Mouse (Mus musculus) liver, adult (tissue): ENCODE measurements around the gene Grid2.

Experiments
- GATA4 ChIP-seq: IDR thresholded peaks from 2 replicates; pipeline ENCODE4 v1.6.1; 2014; ENCODE audit warnings: mild to moderate bottlenecking, low read length; ENCODE audit not compliant: insufficient replicate concordance

Grid2 gene

DNA sequence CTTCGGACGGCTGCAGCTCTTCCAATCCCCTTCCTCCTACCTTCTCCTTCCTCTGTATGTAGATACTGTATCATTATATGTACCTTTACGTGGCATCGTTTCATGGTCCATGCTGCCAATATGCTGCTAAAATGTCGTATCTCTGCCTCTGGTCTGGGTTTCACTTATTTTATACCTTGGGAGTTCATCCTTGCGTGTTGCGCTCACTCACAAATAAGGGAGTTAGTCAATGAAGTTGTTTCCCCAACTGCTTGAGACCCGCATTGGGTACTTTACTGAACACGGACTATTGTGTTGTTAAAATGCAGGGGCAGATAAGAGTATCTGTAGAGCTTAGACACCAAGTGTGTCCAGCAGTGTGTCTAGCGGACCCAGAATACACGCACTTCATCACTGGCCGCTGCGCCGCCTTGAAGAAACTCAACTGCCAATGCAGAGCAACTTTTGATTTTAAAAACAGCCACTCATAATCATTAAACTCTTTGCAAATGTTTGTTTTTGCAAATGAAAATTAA, 1474.9 kb downstream of the Grid2 start:
- no peak for TF ChIP-seq GATA4

DNA sequence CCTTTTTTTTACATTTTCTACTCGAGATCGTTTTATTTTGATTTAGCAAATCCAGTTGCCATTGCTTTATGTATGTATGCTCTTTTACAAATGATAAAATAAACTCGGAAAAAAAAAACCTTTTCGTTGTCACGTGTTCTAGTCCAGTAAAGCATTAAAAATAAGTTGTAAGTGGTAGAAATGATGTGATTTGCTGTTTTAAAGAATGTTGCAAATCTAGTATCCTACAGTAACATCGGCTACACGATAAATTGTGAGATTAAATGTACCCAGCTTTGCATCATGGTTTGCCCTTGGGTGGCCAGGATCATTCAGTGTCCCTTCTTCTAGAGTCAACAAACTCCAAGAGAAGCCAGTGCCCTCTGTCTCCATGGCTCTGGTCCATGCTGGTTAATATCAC, 1475.5 kb downstream of the Grid2 start:
- TF ChIP-seq GATA4 = no peak

DNA sequence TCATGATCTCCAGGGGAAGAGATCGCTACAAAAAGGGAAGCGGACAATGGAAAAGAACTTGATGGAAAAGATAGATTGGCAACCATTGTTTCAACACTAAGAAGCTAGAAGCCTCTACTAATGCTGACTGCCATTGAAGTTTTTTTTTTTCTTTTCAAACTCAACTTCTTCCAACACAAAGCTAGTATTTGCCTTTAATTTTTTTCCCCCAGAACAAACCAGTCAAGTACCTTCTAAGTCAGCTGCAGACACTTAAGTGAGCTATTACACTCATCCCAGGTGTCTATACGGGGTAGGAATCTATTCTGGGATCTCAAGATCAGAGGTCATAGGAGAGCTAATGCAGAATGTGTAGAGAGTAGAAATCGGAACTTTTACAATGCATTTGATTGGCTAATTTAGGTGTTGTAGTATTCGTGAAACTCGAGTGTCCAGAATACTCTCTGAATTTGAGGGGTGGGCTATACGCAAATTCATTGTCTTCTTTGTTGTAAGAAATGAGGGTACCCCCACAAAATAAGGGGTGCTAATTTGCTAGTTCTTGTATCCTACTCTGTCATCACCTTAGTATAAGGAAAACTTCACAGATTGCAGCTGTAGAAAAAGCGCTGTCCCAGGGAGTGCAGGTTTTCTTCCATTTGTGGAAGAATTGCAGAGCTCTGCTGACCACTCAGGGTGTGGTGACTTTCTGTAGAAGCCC, 1476.1 kb downstream of the Grid2 start:
- no peak for TF ChIP-seq GATA4

DNA sequence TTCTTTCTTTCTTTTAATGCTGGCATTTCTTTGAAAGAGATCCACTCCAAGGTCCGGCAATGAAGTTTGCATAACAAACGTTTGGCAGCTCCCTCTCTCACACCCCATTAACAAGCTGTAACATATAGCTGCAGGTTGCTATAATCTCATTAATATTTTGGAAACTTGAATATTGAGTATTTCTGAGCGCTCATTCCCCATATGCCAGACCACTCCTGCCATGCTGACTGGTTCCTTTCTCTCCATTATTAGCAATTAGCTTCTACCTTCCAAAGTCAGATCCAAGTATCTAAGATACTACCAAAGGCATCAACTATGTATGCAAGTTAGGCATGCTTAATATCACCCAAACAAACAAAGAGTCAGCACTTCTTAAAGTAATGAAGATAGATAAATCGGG, 1477.6 kb downstream of the Grid2 start:
- no peak for TF ChIP-seq GATA4

DNA sequence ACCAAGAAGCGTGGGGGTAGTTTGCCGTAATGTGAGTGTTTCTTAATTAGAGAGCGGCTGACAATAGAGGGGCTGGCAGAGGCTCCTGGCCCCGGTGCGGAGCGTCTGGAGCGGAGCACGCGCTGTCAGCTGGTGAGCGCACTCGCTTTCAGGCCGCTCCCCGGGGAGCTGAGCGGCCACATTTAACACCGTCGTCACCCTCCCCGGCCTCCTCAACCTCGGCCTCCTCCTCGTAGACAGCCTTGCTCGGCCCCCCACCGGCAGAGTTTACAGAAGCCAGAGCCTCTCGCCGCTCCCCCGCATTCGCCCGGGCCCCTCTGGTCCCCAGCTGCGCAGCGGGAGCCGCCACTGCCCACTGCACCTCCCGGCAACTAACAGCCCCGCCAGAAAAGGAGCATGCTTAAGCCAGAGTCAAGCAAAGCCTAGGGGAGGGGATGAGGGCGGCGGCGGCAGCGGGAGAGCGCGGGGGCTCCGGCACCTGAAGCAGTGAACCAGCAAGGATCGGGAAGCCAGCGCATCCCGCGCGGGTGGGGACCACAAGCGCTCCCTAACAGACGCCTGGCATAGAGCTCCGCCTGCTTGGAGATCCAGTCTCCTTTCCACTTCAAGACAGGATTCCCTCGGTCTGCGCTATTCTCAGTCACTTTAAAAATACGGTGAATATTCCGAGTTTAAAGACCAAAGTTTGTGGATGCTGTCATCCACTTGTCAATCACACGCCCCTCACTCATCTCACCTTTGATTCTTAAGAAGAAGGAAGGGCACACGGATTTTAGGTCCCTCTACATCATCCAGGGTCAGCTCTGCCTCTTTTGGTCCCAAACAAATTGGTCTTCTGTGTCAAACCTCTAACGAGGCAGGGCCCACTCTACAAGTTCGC, 1479.0 kb downstream of the Grid2 start:
- TF ChIP-seq GATA4 = no peak

DNA sequence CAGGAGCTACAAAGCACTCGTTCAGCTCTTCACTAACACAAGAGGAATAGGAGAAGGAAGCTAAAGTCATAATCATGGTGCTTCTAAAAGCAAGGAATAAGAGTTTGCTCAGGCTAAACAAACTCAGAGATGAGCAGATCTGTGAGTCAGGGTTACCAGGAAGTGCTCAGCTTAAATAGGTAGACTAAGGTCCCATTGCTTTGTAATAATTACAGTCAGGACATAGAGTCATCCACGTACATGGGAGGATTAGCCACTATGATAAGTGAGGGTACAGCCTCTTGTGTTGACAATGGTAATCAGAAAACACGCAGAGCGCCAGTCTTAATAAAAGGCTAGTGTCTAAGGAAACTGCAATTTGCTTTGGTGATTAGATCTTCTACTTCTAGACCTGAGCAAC, 1480.6 kb downstream of the Grid2 start:
- TF ChIP-seq GATA4 = no peak

DNA sequence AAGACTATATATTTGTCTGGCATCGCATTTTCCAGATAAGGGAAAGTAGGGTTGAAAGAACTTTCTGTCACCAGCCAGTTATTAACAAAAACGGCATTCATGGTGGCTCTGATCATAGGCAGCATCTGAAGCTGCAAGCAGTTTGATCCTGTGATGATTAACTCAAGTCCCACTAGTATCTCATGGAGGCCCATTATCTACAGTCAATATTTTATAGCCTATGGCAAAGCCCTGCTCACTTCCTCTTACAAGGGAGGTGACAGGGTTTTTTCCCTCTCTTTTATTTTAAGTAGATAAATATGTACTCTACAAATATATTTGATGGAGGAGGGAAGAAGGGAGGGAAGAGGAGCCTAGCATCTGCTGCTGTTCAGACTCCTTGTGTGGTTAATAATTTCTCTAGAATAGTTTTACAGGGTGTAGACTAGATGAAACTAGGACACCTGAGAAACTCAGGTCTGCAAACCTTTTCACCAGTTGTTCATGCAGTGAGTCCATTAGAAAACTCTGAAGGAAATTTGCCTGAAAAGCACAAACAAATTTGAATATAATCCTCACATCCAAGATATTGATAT, 1487.3 kb downstream of the Grid2 start:
- TF ChIP-seq GATA4 = no peak
